Mouse (Mus musculus) regulatory T cell (primary cell): ENCODE results near the gene Aqp3.

Experiments
- in situ Hi-C: fragments of 300-600 bp; cut with MboI, MseI; formaldehyde crosslinking; loops from one replicate; pipeline ENCODE4 v1.15.1; 2025; ENCODE audit warnings: high pct_unique_total_duplicates

Gene Aqp3

GRCm38 (mm10) chr4:41097871-41098576, at the start of gene Aqp3:
Gene Aqp3 (minus strand): TSS chr4:41098183.
- in situ Hi-C loops = loop anchor here (25.0 kb wide), 1 partner anchor 614 kb away; the partner anchor contains the start of genes Dctn3 and Rpp25l

DNA sequence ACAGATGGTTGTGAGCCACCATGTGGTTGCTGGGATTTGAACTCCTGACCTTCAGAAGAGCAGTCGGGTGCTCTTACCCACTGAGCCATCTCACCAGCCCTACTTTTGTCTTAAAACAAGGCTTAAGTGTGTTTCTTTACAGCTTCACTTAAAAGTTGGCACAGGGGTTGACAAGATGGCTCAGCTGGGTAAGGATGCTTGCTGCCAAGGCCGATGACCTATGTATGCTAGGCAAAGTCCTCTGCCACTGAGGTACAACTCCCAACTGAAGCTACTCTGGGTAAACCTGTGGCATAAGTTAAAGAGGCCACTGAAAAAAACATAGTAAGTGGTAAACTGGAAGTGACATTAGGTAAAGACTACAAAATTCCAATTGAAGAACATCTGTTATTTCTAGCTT, 44.6 kb upstream of the Aqp3 start:
- in situ Hi-C loops = no loop called here

DNA sequence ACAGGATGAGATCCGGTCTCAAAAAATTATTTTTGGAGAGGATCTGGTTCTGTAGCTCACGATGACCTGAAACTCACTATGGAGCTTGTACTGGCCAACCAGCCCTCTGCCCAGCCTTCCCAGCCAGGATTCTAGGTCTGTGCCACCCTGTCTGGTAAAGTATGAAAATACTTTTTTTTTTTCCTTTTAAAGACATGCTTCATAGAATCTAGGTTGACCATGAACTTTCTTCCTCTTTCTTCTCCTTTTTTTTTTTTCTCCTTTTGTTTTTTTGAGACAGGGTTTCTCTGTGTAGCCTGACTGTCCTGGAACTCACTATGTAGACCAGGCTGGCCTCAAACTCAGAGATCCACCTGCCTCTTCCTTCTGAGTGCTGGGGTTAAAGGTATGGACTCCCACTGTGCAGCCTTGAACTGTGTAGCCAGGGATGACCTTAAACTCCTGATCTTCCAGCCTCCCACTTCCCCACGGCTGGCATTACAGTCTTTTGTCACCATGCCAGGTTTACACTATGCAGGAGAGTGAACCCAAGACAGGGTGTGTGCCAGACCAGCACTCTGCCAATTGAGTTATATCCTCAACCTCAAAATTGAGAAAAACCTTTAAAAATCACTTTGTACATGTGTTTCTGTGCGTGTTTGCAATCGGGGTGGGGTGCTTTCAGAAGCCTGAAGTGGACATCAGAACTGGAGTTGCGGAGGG, 42.3 kb upstream of the Aqp3 start:
- in situ Hi-C loops = no loop called here

DNA sequence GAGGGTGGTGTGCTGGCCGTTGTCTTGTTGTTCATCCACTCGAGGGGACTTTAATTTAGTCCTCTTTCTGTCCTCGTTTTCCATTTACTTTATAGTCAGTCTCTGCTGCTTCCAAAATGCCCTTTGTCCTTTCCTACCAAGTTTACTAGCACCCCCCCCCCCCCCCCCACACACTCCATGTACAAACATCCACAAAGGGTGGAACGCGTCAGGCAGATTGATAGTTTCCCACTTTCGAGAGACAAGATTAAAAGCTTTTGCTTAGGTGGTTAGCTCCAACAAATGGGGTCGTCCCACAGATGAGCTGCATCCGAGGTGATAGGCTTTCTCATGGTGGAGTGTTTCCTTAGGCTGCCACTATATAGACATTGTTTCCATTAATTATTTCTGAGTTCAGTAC, 38.8 kb upstream of the Aqp3 start:
- in situ Hi-C loops = no loop called here

GRCm38 (mm10) chr4:41136454-41136805, 38.4 kb upstream of the Aqp3 start:
- in situ Hi-C loops = no loop called here

- in situ Hi-C loops = no loop called here
Measured at GRCm38 (mm10) chr4:41135711-41136453, 37.9 kb upstream of the Aqp3 start, which contains the start of gene Ube2r2. Gene Ube2r2 (plus strand): TSS chr4:41135743.

DNA sequence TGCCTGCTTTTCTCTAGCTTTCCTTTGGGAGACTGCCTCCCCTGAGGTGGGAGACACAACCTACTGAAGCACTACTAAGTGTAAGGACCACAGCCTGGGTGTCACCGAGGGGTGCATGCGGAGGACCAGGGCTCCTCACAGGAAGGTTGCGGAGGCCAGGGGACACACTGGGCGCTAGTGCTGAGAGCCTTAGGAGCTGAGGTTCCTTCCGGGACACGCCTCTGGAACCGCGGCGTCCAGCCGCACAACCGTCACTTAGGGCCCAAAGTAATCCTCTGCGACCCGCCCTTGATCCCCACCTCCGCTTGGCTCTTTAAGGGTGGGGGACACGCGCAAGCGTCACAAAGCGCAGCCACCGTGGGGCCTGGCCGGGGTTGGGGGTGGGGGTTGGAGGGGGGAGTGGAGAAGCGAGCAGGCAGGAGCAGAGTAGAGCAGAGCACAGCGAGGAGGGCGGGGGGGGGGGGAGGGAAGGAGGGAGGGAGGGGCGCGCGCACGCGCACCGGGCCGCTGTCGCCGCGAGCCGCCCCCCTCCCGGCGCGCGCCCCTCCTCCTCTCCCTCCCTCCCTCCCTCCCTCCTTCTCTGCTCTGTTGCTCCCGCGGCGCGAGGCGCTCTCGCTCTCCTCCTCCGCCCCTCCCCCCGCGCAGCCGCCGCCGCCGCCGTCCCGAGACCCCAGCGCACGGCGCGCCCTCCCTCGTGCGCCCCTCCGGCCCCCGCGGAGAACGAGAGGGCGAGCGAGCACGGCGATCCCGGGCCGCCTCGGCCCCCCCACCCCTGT, 37.1 kb upstream of the Aqp3 start:
- in situ Hi-C loops = no loop called here

DNA sequence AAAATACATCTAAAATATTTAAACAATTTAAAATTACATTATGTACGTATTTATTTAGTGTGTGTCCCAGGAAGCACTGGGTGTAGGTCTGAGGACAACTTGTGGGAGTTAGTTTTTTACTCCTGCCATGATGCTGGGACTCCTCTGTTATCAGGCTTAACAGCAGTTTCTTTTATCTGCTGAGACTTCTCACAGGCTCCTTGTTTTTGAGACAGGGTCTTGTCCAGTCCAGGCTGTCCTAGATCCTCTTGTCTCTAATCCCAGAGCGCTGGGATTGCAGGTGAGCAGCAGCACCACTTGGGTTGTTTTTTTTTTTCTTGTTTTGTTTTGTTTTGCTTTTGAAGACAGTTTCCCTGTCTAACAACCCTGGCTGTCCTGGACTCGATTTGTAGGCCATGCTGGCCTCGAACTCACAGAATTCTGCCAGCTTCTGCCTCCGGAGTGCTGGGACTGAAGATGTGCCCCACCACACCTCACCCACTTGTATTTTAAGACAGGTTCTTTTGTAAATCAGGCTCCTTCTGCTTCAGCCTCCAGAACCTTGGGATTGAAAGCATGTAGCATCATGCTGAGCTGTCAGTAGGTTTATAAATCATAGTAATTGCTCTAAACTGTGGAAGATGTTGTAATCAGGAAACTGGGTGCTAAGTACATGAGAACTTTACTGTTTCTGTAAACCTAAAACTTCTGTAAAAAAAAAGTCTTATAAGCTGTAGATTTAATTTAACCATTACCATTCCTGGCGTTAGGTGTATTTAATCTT, 35.7 kb upstream of the Aqp3 start:
- in situ Hi-C loops = no loop called here

DNA sequence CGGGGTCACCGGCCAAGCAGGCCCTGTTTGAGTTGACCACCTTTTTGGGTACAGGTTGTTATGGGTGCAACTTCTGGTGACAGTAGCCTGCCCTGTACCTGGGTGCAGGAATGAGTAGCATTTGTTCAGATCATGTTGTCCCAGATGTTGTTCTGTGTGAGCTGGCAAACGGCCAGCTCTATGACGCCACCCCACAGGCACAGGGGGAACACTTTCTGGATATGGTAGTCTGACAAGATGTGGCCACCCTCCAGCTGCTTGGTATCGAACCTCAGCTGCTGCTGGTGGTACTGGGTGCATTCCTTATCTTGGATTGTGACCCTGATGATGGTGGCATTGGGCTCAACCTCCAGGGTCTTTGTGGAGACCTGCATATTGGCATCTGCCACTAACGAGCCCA, 34.5 kb upstream of the Aqp3 start:
- in situ Hi-C loops = no loop called here

DNA sequence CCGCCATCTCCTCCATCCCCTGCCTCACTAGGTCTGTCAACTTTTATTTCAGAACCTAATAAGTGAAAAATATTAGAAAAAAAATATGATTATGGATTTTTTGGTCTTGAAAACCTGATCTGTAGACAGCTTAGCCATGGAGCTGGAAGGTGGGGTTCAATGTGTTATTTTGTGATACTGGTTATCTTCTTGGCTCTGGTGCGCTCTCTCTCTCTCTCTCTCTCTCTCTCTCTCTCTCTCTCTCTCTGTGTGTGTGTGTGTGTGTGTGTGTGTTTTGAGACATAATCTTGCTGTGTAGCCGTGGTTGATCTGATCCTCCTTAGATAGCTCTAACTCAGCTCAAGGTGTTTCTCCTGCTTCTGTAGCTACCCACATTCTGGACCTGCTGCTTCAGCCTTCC, 31.9 kb upstream of the Aqp3 start:
- in situ Hi-C loops = no loop called here

GRCm38 (mm10) chr4:41129406-41129805, 31.4 kb upstream of the Aqp3 start:
- in situ Hi-C loops = no loop called here

DNA sequence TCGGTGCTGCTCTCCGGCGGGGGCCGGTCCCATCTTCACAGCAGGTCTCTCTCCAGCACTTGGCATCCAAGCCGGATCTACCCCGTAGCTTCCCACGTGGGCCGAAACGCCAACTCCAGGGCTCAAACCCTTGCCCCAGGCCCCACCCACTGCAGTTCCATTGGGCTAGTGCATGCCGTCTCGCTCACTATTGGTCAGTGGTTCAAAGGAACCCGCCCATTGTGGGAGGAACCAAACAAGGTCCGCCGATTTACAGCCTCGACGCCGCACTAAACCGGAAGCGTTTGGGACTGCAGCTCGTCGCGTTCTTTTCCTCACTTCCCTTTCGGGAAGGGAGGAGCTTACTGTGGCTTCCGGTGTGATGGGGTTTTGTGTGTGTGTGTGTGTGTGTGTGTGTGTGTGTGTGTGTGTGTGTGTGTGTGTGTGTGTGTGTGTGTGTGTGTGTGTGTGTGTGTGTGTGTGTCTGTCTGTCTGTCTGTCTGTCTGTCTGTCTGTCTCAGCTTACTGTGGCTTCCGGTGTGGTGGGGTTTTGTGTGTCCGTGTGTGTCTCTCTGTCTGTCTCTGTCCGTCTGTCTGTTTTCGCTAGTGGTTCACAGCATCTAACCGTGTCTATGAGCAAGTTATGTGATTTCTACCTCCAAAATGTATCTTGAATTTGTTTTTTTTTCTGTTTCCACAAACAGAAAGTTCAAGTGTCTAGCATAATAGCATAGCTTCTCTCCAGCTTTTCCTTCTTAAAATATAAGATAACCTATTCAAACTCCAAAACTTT, 26.4 kb upstream of the Aqp3 start, which contains the start of gene Nol6:
Gene Nol6, minus strand, starts transcription at position 276 of the 772 bp plus-strand sequence.
- in situ Hi-C loops = loop anchor here (5.0 kb wide), 1 partner anchor 43 kb away; no protein-coding TSS in a partner anchor

DNA sequence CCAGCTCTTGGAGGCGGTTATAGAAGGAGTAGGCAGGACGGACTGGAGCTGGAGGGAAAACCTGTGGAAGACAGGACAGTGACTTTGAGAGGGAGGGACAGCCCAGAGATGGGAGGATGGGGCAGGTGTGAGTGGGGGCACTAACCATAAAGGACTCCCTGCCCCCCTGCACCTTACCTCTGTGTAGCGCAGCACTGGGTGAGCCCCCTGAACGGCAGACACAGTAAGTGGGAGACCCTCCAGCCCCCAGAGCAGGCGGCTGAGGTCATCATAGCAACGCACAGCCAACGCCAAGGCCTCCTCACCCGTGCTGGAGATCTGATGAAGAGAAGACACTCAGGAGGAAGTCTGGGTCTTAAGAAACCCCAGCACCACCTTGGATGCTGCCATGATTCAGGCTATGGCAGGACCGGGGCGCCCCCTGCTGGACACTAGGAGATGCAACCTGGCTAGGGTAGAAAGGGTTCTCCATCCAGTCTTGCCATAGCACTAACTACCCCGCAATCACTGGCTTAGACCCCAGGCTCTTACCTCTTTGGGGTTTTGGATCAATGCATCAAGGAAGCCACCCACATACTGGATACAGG, 20.8 kb upstream of the Aqp3 start:
- in situ Hi-C loops = loop anchor here (5.0 kb wide), 1 partner anchor 56 kb away; no protein-coding TSS in a partner anchor

- in situ Hi-C loops = loop anchor here (5.0 kb wide), 1 partner anchor 55 kb away; no protein-coding TSS in a partner anchor
Measured at GRCm38 (mm10) chr4:41116817-41117216, 18.8 kb upstream of the Aqp3 start.

DNA sequence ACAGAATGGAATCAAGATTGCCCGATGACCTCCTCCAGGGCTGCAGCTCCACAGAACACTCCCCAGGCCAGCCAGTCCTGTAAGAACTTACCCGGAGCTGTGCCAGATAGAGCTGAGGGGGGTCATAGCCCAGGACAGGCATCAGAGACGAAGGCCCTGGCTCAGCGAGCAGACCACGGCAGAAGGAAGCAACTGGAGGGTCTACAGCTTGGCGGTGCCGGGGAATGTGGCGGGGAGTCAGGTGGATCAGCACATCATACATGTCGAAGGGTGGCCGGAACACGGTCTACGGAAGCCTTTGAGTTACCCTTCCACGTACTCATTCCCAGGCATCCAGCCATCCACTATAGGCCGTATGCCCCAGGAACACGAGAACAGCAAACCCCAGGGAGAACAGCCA, 17.8 kb upstream of the Aqp3 start:
- in situ Hi-C loops = loop anchor here (5.0 kb wide), 1 partner anchor 53 kb away; no protein-coding TSS in a partner anchor

- in situ Hi-C loops = loop anchor here (5.0 kb wide), 1 partner anchor 53 kb away; no protein-coding TSS in a partner anchor
Measured at GRCm38 (mm10) chr4:41115074-41115473, 17.1 kb upstream of the Aqp3 start.

DNA sequence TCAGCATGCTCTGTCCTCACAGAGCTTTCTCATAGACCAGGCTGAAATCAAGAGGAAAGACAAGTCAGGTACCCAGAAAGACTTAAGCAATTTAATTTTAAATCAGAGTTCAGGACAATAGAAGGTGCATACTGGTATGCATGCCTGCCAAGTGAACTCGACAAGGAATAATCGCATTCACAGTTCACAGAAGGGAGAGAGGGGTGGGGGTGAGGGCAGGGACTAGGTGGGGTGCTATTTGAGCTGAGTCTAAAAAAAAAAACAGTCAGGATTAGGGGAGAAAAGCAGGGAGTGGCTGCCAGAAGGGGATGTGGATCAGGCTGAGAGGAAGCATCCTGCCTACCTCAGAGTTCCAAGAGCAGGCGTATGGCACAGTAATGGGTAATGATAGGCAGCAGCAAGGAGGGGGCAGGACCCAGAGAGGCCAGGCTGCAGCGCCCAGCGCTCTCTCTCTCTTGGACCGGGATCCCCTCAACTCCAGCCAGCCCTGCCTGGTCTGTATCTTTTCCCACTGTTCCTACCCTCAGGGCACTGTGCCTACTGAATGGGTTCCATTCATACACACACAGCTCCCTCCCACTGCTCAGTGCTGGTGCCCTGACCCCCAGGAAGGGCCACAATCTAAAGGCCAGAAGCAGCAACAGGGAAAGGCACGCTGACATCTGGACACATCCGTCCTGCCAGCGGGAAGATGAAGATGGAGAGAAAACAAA, 16.5 kb upstream of the Aqp3 start:
- in situ Hi-C loops = loop anchor here (5.0 kb wide), 1 partner anchor 52 kb away; no protein-coding TSS in a partner anchor

- in situ Hi-C loops = no loop called here
Measured at GRCm38 (mm10) chr4:41108717-41109425, 10.9 kb upstream of the Aqp3 start.
